Mouse (Mus musculus) left cerebral cortex, adult 2 months (tissue): ENCODE data around the gene Btbd9. TPM values are rescaled to one million over a fixed set of nuclear protein-coding genes. Genes with fewer than 3 reads are reported as not detected.
A peak's percentile ranks its signal among the peaks of the same experiment; 100 is the strongest.

Experiments
- DNase-seq, 2 experiments: peaks; one replicate each; pipeline ENCODE4 v3.0.0; 2021 to 2022; ENCODE audit warnings: low spot score in 2 of 2, mixed read lengths in 1 of 2; ENCODE audit errors: extremely low spot score in 1 of 2
- H3K27ac ChIP-seq: fragments of 200-600 bp; 2 replicates; pipeline ENCODE4 v1.8.1; 2022
- H3K4me3 ChIP-seq: fragments of 200-600 bp; 2 replicates; pipeline ENCODE4 v1.8.1; 2022
- CTCF ChIP-seq: fragments of 200-600 bp; IDR thresholded peaks from 2 replicates; pipeline ENCODE4 v1.8.1; 2022; ENCODE audit warnings: antibody characterized with exemption, mild to moderate bottlenecking, moderate library complexity
- intact Hi-C: fragments of 180-260 bp; cut with DNase I; formaldehyde crosslinking; loops from one replicate; pipeline ENCODE4 v1.15.1; 2025
- total RNA-seq, 2 experiments: library from RNA; stranded (reverse); gene quantifications; 2 replicates each; pipeline ENCODE4 v1.2.3; 2021

Btbd9 gene
- total RNA-seq, 2 experiments from 2014 or later, result 102 to 104 TPM

DNA sequence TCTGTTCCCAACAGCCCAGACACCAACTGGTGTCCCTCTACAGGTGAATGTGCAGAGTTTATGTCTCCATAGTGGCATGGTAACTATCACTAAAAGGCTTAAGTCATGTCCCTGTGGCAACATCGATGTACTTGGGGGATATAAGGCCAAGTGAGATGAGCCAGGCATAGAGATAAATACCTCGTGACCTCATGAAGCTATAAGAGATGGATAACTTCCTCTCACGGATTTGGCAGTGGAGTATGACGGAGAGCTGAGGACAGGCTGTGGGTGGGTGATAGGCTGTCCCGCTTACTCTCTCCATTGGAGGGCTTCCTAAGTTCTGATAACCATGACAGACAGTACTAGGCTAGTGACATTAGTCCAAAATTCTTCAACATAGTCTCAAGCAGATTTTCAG is 362.9 kb downstream of the Btbd9 start:
- TF ChIP-seq CTCF, result no peak
- Histone ChIP-seq H3K4me3 (no peak overlapping the region), H3K27ac (no peak overlapping the region)
- intact Hi-C loops, result no loop called here
- DNase-seq, result no peak

DNA sequence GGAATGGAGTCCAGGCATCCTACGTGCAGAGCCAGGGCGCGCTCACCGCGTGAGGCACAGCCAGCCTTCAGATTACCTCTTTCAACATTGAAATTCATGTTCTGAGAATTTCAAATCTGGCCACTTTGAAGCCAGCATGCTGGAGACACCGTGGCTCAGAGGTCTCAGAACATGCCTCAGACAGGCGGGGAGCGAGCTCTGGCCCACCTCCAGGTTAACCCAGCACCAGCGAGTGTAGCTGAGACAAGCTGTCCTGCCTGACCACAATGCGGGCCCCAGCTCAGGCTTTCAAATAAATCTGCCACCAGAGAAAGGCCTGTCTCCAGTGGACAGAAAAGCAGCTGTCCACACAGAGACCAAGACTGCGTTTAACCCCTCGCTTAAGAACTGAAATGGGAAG is 363.6 kb downstream of the Btbd9 start:
- intact Hi-C loops, result no loop called here
- H3K27ac ChIP-seq, result peak overlapping the region; percentile 44
- DNase-seq, result no peak
- TF ChIP-seq CTCF, result no peak
- H3K4me3 ChIP-seq, result no peak overlapping the region

DNA sequence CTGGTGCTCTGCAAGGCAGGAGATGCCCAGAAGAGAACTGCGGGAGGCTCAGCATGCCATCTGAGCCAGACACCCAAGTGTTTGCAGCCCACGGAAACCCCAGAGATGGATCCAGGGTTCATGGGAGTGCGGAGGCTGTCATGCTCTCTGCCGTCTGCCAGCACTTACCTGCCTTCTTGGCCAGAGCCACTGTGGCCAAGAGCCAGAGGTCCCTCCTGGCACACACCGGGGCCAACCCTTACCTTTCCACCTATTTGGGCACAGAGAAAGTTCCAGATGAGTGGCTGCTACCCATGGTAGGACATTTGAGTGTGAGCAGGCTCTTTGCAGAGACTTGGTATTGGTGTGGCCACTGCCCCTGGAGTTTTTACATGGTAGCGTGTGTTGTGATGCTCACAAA is 365.4 kb downstream of the Btbd9 start:
- DNase-seq, result no peak
- peak overlapping the region; percentile 50; the same call in 1 of the 2 replicates for H3K27ac ChIP-seq
- TF ChIP-seq CTCF, result no peak
- intact Hi-C loops, result no loop called here
- H3K4me3 ChIP-seq, result no peak overlapping the region

DNA sequence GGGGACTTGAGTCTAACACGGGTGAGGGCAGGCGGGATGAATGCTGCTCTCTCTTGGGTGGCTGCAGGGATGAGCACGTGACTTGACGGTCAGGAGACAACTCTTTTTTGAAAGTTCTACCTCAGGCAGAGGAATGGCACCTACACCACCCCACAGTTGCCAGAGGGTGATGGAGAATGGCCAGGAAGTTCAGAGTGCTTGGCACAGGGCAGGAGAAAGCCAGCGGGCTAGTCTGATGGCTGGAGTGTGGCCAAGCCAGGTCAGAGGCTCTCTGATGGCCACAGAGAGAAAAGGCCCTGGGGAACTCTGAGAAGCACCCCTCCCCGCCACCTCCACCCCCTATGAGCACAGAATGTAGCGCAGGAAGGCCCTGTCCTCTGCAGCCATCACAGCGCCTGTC is 366.0 kb downstream of the Btbd9 start:
- DNase-seq, result no peak
- TF ChIP-seq CTCF, result no peak
- intact Hi-C loops, result no loop called here
- no peak overlapping the region for H3K27ac ChIP-seq
- no peak overlapping the region for H3K4me3 ChIP-seq

DNA sequence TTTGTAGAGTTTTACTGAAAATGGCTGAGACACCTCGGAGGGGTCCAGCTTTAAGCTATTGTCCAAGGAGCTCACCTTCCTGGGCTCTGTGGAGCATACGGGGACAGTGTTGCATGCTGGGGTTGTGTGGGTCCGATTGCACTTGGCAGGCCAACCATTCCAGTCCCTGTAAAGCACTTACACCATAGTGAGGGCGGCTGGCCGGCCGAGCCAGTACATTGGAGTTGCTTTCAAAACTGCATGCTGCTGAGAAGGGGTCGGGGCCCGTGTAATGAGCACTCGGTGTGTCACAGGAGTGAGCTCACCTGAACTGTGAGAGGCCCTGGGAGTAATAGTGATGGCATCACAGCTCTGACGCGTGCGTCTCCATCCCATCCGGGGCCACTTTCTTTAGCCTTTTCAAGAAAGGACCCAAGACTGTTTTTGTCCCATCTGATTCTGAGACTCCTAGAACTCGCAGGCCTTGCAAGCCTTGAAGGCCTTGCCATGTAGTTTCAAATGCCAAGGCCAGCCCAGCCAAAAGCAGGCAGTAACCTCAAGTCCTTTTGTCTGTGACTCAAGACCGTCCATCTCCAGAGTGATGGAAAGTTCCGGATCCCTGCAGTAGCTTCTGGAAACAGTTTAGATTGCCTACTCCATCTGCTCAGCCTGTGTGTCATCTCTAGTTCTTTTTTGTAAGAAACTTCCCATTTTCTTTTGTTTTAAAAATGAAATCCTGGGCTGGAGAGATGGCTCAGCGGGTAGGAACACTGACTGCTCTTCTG is 371.0 kb downstream of the Btbd9 start:
- peak overlapping the region; percentile 67 for H3K27ac ChIP-seq

DNA sequence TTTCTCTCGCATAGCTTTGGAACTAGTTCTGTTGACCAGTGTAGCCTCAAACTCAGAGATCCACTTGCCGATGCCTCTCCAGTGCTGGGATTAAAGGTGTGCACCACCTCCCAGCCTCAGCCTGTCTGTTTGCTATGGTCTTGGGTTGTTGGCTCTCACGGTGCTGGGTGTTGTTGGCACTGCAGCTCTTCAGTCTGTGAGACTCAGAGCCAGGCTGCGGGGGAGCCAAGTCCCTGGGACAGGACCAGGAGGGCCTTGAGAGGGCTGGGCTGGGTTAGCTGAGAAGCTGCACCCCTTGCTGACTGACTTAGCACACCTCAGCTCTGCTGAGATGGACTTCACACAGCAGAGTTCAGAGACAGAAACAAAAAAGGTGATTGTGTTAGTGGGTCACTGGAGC is 376.0 kb downstream of the Btbd9 start:
- Histone ChIP-seq H3K27ac (peak overlapping the region; percentile 38; the same call in 1 of the 2 replicates), H3K4me3 (no peak overlapping the region)
- intact Hi-C loops, result loop anchor here (5.0 kb wide), 2 partner anchors 257 to 313 kb away; no protein-coding TSS in a partner anchor
- TF ChIP-seq CTCF, result no peak
- no peak for DNase-seq

More for the DNA sequence above, 371.0 kb downstream of the Btbd9 start:
- TF ChIP-seq CTCF, result no peak
- H3K4me3 ChIP-seq, result no peak overlapping the region
- intact Hi-C loops, result no loop called here
- DNase-seq, result no peak

DNA sequence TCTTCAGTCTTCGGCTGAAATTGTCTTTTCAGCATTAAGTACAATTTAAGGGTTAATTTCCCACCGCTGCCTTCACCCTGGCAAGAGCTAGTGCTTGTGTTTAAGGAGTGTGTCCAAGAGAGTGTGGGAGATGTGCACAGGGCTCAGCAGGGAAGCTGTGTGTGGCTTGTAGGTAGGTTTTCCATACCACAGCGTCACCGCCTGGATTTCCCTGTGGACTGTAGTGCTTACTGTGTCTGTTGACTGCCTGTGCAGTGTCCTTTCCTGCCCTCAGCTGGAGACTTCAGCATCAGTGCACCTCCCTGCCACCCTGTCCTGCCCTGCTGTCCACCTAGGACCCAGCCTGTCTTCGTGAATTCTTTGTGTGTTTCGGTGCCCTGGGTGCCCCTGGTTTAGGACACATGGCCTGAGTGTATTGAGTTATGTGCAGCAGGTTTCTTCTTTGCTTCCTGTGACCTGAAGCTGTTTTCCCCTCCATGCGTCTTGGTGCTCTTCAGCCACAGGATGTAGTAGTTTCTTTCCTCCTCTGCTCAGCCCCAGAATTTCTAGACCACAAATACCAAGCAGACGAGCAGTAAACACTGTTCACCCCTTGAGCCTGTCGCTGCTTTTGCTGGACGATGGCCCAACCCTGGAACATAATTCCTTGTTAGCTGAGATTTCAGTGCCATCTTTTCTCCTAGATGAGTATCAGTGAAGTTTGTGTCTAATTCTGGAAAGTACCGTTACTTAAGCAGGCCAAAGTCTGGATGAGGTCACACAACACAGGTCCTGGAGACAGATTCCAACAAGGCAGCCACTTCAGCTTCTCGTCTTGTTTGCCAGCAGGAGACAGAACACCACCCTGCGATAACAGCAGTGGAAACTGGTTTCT is 376.7 kb downstream of the Btbd9 start:
- DNase-seq, result no peak
- 0 out of 2 replicates have a peak overlapping the region, but pooled peaks have one; percentile 16 for H3K27ac ChIP-seq
- no peak; the same call in 1 of the 2 replicates for TF ChIP-seq CTCF
- H3K4me3 ChIP-seq, result no peak overlapping the region
- intact Hi-C loops, result loop anchor here (5.0 kb wide), 5 partner anchors 87 to 312 kb away; no protein-coding TSS in a partner anchor

DNA sequence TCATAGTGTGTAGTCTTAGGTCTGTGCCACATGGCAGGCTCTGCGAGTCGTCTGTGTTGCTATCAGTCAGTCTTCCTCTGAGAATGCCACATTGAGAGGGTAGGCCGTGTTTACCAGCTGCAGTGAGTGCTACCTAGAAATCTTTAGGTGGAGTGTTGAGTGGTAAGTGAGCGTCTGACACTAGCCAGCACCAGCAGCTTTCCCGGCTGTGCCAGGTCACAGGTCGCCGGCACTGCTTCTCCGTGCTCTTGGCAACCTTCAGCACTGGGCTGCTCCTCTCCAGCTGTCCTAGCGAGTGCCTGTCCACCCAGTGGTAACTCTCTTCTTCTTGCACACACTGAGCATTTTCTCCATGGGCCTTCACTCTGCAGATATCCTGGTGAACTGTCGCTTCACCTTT is 377.9 kb downstream of the Btbd9 start:
- no peak overlapping the region for H3K4me3 ChIP-seq
- peak in 1 of 2 experiments; percentile 10 for DNase-seq
- intact Hi-C loops, result loop anchor here (5.0 kb wide), 3 partner anchors 86 to 221 kb away; no protein-coding TSS in a partner anchor
- H3K27ac ChIP-seq, result no peak overlapping the region
- no peak for TF ChIP-seq CTCF

DNA sequence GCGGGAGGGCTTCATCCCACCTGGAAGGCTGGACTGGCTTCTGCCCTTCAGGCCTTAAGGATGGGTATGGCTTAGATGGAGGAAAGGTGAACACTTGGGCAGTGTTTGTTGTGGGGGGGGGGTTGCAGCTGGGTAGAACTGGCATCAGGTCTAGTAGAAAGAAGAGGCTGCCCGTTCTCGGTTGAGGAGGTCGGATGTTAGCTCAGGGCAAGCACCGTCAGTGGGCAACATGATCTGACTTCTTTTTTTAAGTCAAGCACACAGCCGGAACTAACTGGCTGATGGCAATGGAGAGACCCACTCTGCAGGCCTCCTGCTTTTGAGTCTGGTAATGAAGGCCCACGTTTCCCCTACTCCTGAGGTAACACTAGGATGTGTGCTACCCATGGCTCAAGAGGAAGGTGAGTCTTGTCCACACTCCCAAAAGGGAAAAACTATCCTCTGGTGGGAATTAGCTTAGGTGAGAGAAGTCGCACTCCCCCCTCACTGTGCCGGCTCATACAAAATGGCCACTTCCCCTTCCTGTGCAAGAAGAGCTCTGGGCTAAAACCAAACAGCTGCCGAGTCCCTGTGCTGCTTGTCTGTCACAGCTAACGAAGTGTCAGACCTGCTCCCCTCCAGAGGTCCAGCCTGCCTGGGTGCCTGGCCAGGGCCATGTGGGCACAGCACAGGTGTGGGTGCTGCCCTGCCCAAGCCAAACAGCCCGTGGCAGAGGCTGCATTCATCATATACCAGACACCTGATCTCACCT is 378.8 kb downstream of the Btbd9 start:
- peak overlapping the region; percentile 57 for H3K27ac ChIP-seq
- intact Hi-C loops, result loop anchor here (5.0 kb wide), 3 partner anchors 85 to 220 kb away; no protein-coding TSS in a partner anchor

DNA sequence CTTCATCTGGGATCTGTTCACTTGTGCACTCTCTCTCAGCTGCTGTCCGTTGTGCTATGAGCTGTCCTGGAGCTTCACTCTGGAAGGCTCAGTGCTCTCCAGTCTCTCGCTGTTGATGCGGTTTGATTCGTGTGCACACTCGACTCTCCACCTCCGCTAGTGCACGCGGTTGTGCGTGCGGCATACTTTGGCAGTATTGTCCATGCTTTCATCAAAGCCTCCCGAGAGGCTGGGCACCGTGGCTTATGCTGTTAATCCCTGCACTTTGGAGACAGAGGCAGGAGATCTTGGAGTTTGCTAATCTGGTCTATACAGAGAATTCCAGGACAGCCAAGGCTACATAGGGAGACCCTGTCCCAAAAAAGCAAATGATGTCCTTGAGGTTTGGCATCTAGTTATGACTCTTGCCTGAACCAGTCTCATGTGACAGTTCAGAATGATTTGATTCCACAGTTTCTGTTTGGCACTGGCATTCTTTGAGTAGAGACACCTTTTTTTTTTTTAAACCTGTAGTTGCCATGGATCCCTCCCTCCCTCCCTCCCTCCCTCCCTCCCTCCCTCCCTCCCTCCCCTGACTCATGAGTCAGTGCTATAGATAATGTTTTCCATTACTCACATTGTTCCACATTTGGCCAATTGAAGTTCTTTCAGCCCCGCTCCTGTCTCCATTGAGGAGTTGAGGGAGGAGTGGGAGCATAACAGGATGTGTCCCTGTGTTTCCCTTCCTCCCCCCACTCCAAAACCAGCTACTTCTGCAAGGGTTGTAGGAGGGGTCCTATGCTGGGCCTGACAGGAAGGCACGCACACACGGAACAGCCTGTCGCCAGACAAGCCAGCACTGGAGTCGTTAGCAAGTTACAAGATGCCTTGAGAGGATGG is 379.6 kb downstream of the Btbd9 start:
- Histone ChIP-seq H3K4me3 (no peak overlapping the region), H3K27ac (peak overlapping the region; percentile 78)
- TF ChIP-seq CTCF, result no peak
- DNase-seq, result peak; percentile 35 to 53
- intact Hi-C loops, result loop anchor here (5.0 kb wide), 3 partner anchors 84 to 219 kb away; no protein-coding TSS in a partner anchor

More for the DNA sequence above, 378.8 kb downstream of the Btbd9 start:
- H3K4me3 ChIP-seq, result no peak overlapping the region
- no peak for TF ChIP-seq CTCF
- DNase-seq, result peak in 1 of 2 experiments; percentile 14
